Mouse (Mus musculus) lung, postnatal 4 days (tissue): ENCODE results near the gene Zfp770.

Source experiments
- DNase-seq, 2 experiments: peaks; one replicate each; pipeline ENCODE4 v3.0.0; 2021

The Zfp770 gene

DNA sequence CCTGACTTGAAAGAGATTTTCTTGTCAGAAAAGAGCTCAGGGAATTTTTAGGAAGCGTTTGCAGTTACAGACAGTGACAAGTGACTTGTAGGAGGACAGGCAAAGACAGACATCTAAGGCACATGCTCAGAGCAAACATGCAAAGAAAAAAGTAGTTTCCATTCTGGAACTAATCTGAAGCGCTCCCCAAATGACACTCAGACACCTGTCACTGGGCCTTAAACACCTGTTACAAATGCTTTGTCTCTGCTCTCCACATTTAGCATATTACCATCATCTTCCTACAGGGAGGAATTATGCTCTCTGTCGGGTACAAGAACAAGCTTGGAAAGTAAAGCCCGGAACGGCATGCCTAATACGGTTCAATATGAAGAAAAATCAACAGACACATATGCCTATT lies 57.4 kb downstream of the Zfp770 start:
- DNase-seq: no peak
